In genomic region chr1:119957716-119958222, GRCm38 (mm10) we compare ENCODE assay signal across 15 mouse cellular contexts. TPM values are rescaled to one million over a fixed set of nuclear protein-coding genes. Genes with fewer than 3 reads are reported as not detected.
A peak's percentile ranks its signal among the peaks of the same experiment; 100 is the strongest.
DNase-seq lines count a peak whose midpoint lies in the region; ATAC-seq and TF ChIP-seq lines count a peak whose summit lies in the region.
"Had no signal": no experiment of that assay in that cellular context is flagged by ENCODE, and none has a peak within 500 bp of the region (broad histone marks: within the 10 kb centered on the region; RNA-seq: fewer than 3 reads in every experiment).

No protein-coding gene starts in this region.

- H3K4me3 ChIP-seq in midbrain, postnatal 0 days (ENCODE audit: low read depth, low read length): no peak overlapping the region
- H3K4me3 ChIP-seq in midbrain, embryonic 10.5 days: no peak overlapping the region
- H3K4me3 ChIP-seq: left cerebral cortex, adult 2 months; liver, embryonic 13.5 days had no signal

- no peaks in the 10 kb centered on the region for H3K9me3 ChIP-seq in midbrain, postnatal 0 days (ENCODE audit: low read length)
- no peaks in the 10 kb centered on the region for H3K9me3 ChIP-seq in midbrain, embryonic 10.5 days (replicated peaks)
- H3K9me3 ChIP-seq: G1E; liver, embryonic 13.5 days had no signal

- no peak overlapping the region for H3K9ac ChIP-seq in midbrain, postnatal 0 days (replicated peaks; ENCODE audit: low read length, poor library complexity, severe bottlenecking)
- H3K9ac ChIP-seq: liver, embryonic 13.5 days had no signal

- ATAC-seq in frontal cortex, adult (ENCODE audit: low TSS enrichment): 0 out of 2 replicates have a peak, but pooled peaks have one; percentile 44
- ATAC-seq in midbrain, postnatal 0 days (ENCODE audit: low FRiP score): no peak
- ATAC-seq: activated CD4-positive, CD25-positive, alpha-beta regulatory T cell, adult 4 months had no signal

- no peaks in the 10 kb centered on the region for H3K4me1 ChIP-seq in midbrain, postnatal 0 days (ENCODE audit: insufficient read depth, low read length)
- H3K4me1 ChIP-seq in midbrain, embryonic 10.5 days: no peaks in the 10 kb centered on the region
- H3K4me1 ChIP-seq: liver, embryonic 13.5 days had no signal

- H3K36me3 ChIP-seq in midbrain, postnatal 0 days (ENCODE audit: insufficient read depth, low read length): no peaks in the 10 kb centered on the region
- no peaks in the 10 kb centered on the region for H3K36me3 ChIP-seq in midbrain, embryonic 10.5 days
- H3K36me3 ChIP-seq: G1E; liver, embryonic 13.5 days had no signal

- no peak for TF ChIP-seq CTCF in midbrain, postnatal 0 days (IDR thresholded peaks at IDR 0.05)

- 61% methylated on average over 9 of the region's 9 CpGs for WGBS in midbrain, postnatal 0 days
- WGBS in midbrain, embryonic 10.5 days: 78% methylated on average over 9 of the region's 9 CpGs

- no peaks in the 10 kb centered on the region for H3K27me3 ChIP-seq in midbrain, postnatal 0 days (ENCODE audit: insufficient read depth, low read length)
- no peaks in the 10 kb centered on the region for H3K27me3 ChIP-seq in midbrain, embryonic 10.5 days (ENCODE audit: low read depth, poor library complexity, severe bottlenecking)
- H3K27me3 ChIP-seq: liver, embryonic 13.5 days had no signal

- no peak overlapping the region for H3K27ac ChIP-seq in midbrain, postnatal 0 days (ENCODE audit: low read depth, low read length)
- no peak overlapping the region for H3K27ac ChIP-seq in midbrain, embryonic 10.5 days (replicated peaks)
- H3K27ac ChIP-seq: left cerebral cortex, adult 2 months; liver, embryonic 13.5 days had no signal

- H3K4me2 ChIP-seq in midbrain, postnatal 0 days (ENCODE audit: low read depth, low read length, poor library complexity, severe bottlenecking): no peak overlapping the region
- H3K4me2 ChIP-seq: liver, embryonic 13.5 days had no signal

- DNase-seq in frontal cortex, postnatal 14 days (ENCODE audit: low spot score in 2 of 2): no peak
- peak; percentile 76 for DNase-seq in midbrain, postnatal 0 days (ENCODE audit: low spot score)
- no peak for DNase-seq in midbrain, embryonic 10.5 days (ENCODE audit: low spot score)
- peak; percentile 76 to 77 for DNase-seq in cerebellum, postnatal 14 days
- peak; percentile 8 for DNase-seq in right cerebral cortex, postnatal 4 days
- DNase-seq in adrenal gland, postnatal 4 days (ENCODE audit: low spot score in 2 of 2): no peak
- DNase-seq in gastrocnemius, postnatal 4 days (ENCODE audit: low spot score in 2 of 2): no peak
- DNase-seq: liver, embryonic 13.5 days had no signal

RNA-seq across cellular contexts. Expression of gene Cfap221, which starts 39.3 kb away (rescaled TPM):
- total RNA-seq in midbrain, postnatal 0 days (2014; rRNA removed): 0.55 TPM in 1 of 2 replicates, not detected in the other
- 0.13 and 0.63 TPM in 2 replicates for polyA plus RNA-seq in midbrain, postnatal 0 days (2015; fragmentation: Nextera tagmentation; extraction: Ambion mirVana)
- 0.06 and 0.14 TPM in 2 replicates for polyA plus RNA-seq in midbrain, embryonic 10.5 days (2016; fragmentation: Nextera tagmentation; extraction: Ambion mirVana)
- total RNA-seq in adrenal gland, postnatal 4 days (2021): under 1 TPM; 0.56 to 0.62 TPM
- not detected for total RNA-seq in gastrocnemius, postnatal 4 days (2021)
- total RNA-seq: G1E; gastrocnemius, adult 18-20 months had no signal
- polyA plus RNA-seq: activated CD4-positive, CD25-positive, alpha-beta regulatory T cell, adult 4 months; G1E; heart, embryonic 14.5 days; liver, embryonic 13.5 days; stomach, embryonic 14.5 days had no signal

RNA-seq across cellular contexts. Expression of gene Tmem177, which starts 44.8 kb away (rescaled TPM):
- 5.4 and 5.7 TPM in 2 replicates for total RNA-seq in midbrain, postnatal 0 days (2014; rRNA removed)
- polyA plus RNA-seq in midbrain, postnatal 0 days (2015; fragmentation: Nextera tagmentation; extraction: Ambion mirVana): 3.5 and 3.6 TPM in 2 replicates
- polyA plus RNA-seq in midbrain, embryonic 10.5 days (2016; fragmentation: Nextera tagmentation; extraction: Ambion mirVana): 12.5 and 13.2 TPM in 2 replicates
- 10 to 100 TPM in 1 of 2 experiments, 1 to 10 TPM in 1; 9.7 to 10.1 TPM for total RNA-seq in adrenal gland, postnatal 4 days (2021)
- total RNA-seq in gastrocnemius, postnatal 4 days (2021): 1 to 10 TPM; 4.4 to 5.2 TPM

RNA-seq across cellular contexts. Expression of gene Sctr, which starts 48.9 kb away (rescaled TPM):
- total RNA-seq in midbrain, postnatal 0 days (2014; rRNA removed): 0.66 and 1.6 TPM in 2 replicates
- 1.00 and 1.0 TPM in 2 replicates for polyA plus RNA-seq in midbrain, postnatal 0 days (2015; fragmentation: Nextera tagmentation; extraction: Ambion mirVana)
- 0.26 and 0.79 TPM in 2 replicates for polyA plus RNA-seq in midbrain, embryonic 10.5 days (2016; fragmentation: Nextera tagmentation; extraction: Ambion mirVana)
- total RNA-seq in adrenal gland, postnatal 4 days (2021): 10 to 100 TPM; 15.5 to 19.7 TPM
- 1 to 10 TPM; 2.0 to 2.4 TPM for total RNA-seq in gastrocnemius, postnatal 4 days (2021)
- total RNA-seq: G1E had no signal
- polyA plus RNA-seq: G1E; liver, embryonic 13.5 days had no signal

Comparison
In these comparisons a context has a peak if more than half of its experiments do, and no peak if none do; other contexts are left out.
1. DNase-seq: peak in midbrain, postnatal 0 days (single experiment), cerebellum, postnatal 14 days (2 of 2) and right cerebral cortex, postnatal 4 days (single experiment); none in frontal cortex, postnatal 14 days (0 of 2), midbrain, embryonic 10.5 days (single experiment), adrenal gland, postnatal 4 days (0 of 2) and gastrocnemius, postnatal 4 days (0 of 2).